Mouse (Mus musculus) ovary, postnatal 14 days (tissue): ENCODE data around the gene A930033H14Rik.
A peak's percentile ranks its signal among the peaks of the same experiment; 100 is the strongest.

Experiments
- DNase-seq: peaks from one replicate; pipeline ENCODE4 v3.0.0; 2022; ENCODE audit warnings: low spot score

A930033H14Rik gene

GRCm38 (mm10) chr10:69212542-69213440 lies at the start of gene A930033H14Rik:
Gene A930033H14Rik, minus strand, starts transcription at chr10:69213098.
- DNase-seq, result peak; percentile 75

- DNase-seq, result no peak
Observed at GRCm38 (mm10) chr10:69259929-69260328, 47.0 kb upstream of the A930033H14Rik start.

- no peak for DNase-seq
Observed at GRCm38 (mm10) chr10:69259161-69259560, 46.3 kb upstream of the A930033H14Rik start.

GRCm38 (mm10) chr10:69258588-69258987 lies 45.7 kb upstream of the A930033H14Rik start:
- no peak for DNase-seq

- DNase-seq, result no peak
Observed at GRCm38 (mm10) chr10:69257592-69258133, 44.8 kb upstream of the A930033H14Rik start.

GRCm38 (mm10) chr10:69255594-69255993 lies 42.7 kb upstream of the A930033H14Rik start:
- no peak for DNase-seq

GRCm38 (mm10) chr10:69254390-69254847 lies 41.5 kb upstream of the A930033H14Rik start:
- no peak for DNase-seq

GRCm38 (mm10) chr10:69253686-69254080 lies 40.8 kb upstream of the A930033H14Rik start:
- DNase-seq, result no peak

GRCm38 (mm10) chr10:69253075-69253685 lies 40.3 kb upstream of the A930033H14Rik start:
- peak; percentile 39 for DNase-seq

GRCm38 (mm10) chr10:69252112-69253074 lies 39.5 kb upstream of the A930033H14Rik start:
- no peak for DNase-seq

- DNase-seq, result no peak
Observed at GRCm38 (mm10) chr10:69251254-69251653, 38.4 kb upstream of the A930033H14Rik start.

GRCm38 (mm10) chr10:69248261-69249160 lies 35.6 kb upstream of the A930033H14Rik start:
- DNase-seq, result no peak

GRCm38 (mm10) chr10:69247311-69248033 lies 34.6 kb upstream of the A930033H14Rik start:
- no peak for DNase-seq

GRCm38 (mm10) chr10:69246762-69247161 lies 33.9 kb upstream of the A930033H14Rik start:
- DNase-seq, result no peak

GRCm38 (mm10) chr10:69245906-69246668 lies 33.2 kb upstream of the A930033H14Rik start:
- no peak for DNase-seq

GRCm38 (mm10) chr10:69245151-69245550 lies 32.3 kb upstream of the A930033H14Rik start:
- no peak for DNase-seq

GRCm38 (mm10) chr10:69240530-69240929 lies 27.6 kb upstream of the A930033H14Rik start:
- DNase-seq, result no peak

- no peak for DNase-seq
Observed at GRCm38 (mm10) chr10:69238311-69238710, 25.4 kb upstream of the A930033H14Rik start.

- DNase-seq, result no peak
Observed at GRCm38 (mm10) chr10:69237781-69238180, 24.9 kb upstream of the A930033H14Rik start.
